Mouse (Mus musculus): ENCODE measurements at regions not wholly inside any gene's neighbourhood (a gene's known extent, or its start where the extent isn't known, plus 50 kb on each side); places are given as distances from the start of the nearest gene placed in this dataset.
A peak's percentile ranks its signal among the peaks of the same experiment; 100 is the strongest.
"Not testable (repeated sequence)": the region's sequence is repeated elsewhere in the genome, so short reads cannot be mapped to it uniquely, and the experiment has no call there.

DNA sequence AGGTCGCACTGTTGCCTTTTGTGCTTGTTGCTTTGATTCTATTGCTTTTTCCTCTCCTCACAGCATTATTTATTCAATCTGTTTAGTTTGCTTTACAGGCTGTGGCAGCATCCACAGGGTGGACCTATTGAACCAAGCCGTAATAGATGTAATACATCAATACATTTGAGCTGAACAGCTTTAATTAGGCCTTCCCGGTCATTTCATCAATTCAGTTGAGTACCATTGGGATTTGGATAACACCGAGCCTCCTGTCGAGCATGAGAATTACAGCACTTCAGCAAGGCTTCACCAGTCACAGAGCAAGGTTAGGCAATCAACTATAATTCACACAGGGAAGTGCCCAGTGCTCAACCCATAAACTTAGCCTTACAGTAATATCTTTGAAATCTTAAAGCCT, 1701.8 kb downstream of the Olfm4 start:
- DNase-seq, result no peak

DNA sequence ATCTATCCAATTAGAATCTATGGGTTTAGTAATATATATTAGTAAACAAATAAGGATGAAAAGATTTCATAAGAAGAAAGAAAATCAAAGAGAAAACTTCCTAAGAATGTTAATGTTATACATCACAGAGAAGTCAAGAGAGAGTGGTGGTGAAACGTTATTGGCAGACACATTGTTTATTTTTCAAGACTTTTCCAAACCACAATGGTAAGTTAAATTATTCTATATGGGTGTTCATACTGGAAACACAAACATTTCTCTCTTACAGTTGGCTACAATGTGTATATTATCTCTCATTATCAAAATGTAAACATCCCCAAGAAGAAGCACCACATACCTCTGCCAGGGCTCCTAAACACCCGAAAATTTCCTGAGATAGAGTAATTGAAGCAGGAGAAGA, 1708.4 kb downstream of the Olfm4 start:
- not testable (repeated sequence) for DNase-seq

DNA sequence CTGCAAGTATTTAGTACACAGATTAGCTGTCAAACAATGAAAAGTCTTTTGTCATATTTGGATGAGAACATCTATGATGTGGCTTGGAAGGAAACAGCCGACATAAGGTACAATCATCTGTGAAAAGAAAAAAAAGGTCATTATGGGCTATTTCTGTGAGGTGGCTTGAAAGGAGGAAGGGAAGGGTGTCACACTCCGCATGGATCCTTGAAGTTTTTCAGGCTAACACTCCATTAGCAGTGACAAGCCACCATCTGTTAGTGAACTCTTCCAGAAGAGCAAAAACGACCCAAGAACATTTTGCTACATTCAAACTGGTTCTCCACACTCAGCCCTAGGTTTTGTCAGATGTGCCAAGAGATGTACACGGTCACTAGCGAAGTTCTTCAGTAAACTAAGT, 1732.2 kb downstream of the Olfm4 start:
- DNase-seq, result peak; percentile 22

Data from cerebellum, adult 11-12 months (tissue).